Mouse (Mus musculus) liver, embryonic 14.5 days (tissue): ENCODE data around the gene Meis3. TPM values are rescaled to one million over a fixed set of nuclear protein-coding genes. Genes with fewer than 3 reads are reported as not detected.
A peak's percentile ranks its signal among the peaks of the same experiment; 100 is the strongest.

ENCODE experiments used
- ATAC-seq: fragments of 200-750 bp; cut with Nextera tagmentation; 2 replicates; pipeline ENCODE4 v1.8.0; 2017; ENCODE audit warnings: moderate number of reproducible peaks, mild to moderate bottlenecking, moderate library complexity; ENCODE audit not compliant: insufficient read depth
- DNase-seq, 3 experiments: peaks; one replicate each; pipeline ENCODE4 v3.0.0-alpha.2; 2012 to 2013; ENCODE audit warnings: low read depth in 3 of 3, low spot score in 3 of 3
- H3K27ac ChIP-seq: fragments of 300-500 bp; sonication (generic); 2 replicates; pipeline ENCODE4 v1.5.1; 2014; ENCODE audit warnings: moderate library complexity, mild to moderate bottlenecking, control low read depth, inconsistent platforms
- H3K27me3 ChIP-seq: fragments of 300-500 bp; sonication (generic); 2 replicates; pipeline ENCODE4 v1.6.1; 2014; ENCODE audit warnings: mild to moderate bottlenecking, low read length, moderate library complexity; ENCODE audit not compliant: control insufficient read depth, insufficient read depth
- H3K36me3 ChIP-seq: fragments of 300-500 bp; sonication (generic); replicated peaks from 2 replicates; pipeline ENCODE4 v1.6.1; 2014; ENCODE audit warnings: low read depth; ENCODE audit not compliant: control insufficient read depth, insufficient read depth
- H3K4me1 ChIP-seq, 2 experiments: fragments of 200-500 bp in 1 of 2; fragments of 300-500 bp in 1 of 2; sonication (generic) in 1 of 2; replicated peaks; 2 replicates each; pipeline ENCODE4 v1.6.1; 2012 to 2014; ENCODE audit warnings: antibody characterized with exemption in 1 of 2, inconsistent platforms in 1 of 2, low read length in 1 of 2; ENCODE audit not compliant: control insufficient read depth in 2 of 2, insufficient read depth in 2 of 2
- H3K4me2 ChIP-seq: fragments of 300-500 bp; sonication (generic); 2 replicates; pipeline ENCODE4 v1.6.1; 2014; ENCODE audit warnings: low read depth, mild to moderate bottlenecking, control low read depth, moderate library complexity
- H3K4me3 ChIP-seq, 2 experiments: fragments of 200-500 bp in 1 of 2; fragments of 300-500 bp in 1 of 2; sonication (generic) in 1 of 2; 2 replicates each; pipeline ENCODE4 v1.5.1; 2012 to 2014; ENCODE audit warnings: low read depth in 2 of 2, low read length in 2 of 2, mild to moderate bottlenecking in 2 of 2, control low read depth in 1 of 2, inconsistent platforms in 1 of 2, moderate library complexity in 1 of 2; ENCODE audit not compliant: insufficient read depth in 1 of 2
- H3K9ac ChIP-seq: fragments of 300-500 bp; sonication (generic); replicated peaks from 2 replicates; pipeline ENCODE4 v1.6.1; 2014; ENCODE audit warnings: mild to moderate bottlenecking, control low read depth, moderate library complexity
- H3K9me3 ChIP-seq: fragments of 300-500 bp; sonication (generic); 2 replicates; pipeline ENCODE4 v1.6.1; 2016; ENCODE audit warnings: low read length, mixed read lengths; ENCODE audit not compliant: control insufficient read depth
- CTCF ChIP-seq: IDR thresholded peaks from 2 replicates; pipeline ENCODE4 v1.5.1; 2016; ENCODE audit warnings: antibody characterized with exemption, low read depth, control low read depth
- EP300 ChIP-seq: IDR thresholded peaks from 2 replicates; pipeline ENCODE4 v1.6.1; 2016; ENCODE audit warnings: antibody characterized with exemption, low read depth
- WGBS: fragments of 180-500 bp; shearing (Covaris S2); extraction: QIAGEN DNeasy Blood & Tissue Kit; methylation state at CpG from one replicate; pipeline ENCODE4 v1.1.7; 2014; ENCODE audit not compliant: insufficient replicate concordance; 5-methylcytosine and 5-hydroxymethylcytosine counted together
- polyA plus RNA-seq, 2 experiments: library from polyadenylated mRNA; depleted of rRNA in 1 of 2; stranded (reverse) in 1 of 2; unstranded in 1 of 2; fragments of >200 nt; fragmentation: Nextera tagmentation in 1 of 2; extraction: Ambion mirVana in 1 of 2; gene quantifications; 2 replicates each; pipeline versions ENCODE4 v1.2.1 to v1.2.3; 2012 to 2014

Meis3 gene
- polyA plus RNA-seq, 2 experiments: 0.70 to 1.2 TPM

DNA sequence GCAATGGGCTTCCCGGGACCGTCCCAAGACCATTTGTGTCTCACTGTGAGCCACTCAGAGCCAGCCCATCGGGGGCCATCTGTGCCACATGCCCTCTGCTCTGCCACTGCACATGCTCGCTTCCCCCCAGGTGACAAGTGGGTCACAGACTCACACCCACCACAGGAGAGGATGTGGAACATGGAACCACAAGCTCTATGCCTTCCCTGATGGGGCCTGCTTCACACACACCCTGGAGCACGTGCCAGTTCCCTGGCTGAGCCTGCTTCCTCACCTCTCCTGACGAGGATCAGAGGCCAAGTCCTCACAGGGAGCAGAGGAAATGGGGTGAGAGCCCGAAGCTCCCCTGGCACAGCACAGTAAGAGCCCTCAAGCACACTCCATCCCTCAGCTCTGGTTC, 32.2 kb downstream of the Meis3 start:
- no peak overlapping the region for H3K4me2 ChIP-seq
- no peak for ATAC-seq
- H3K9ac ChIP-seq: no peak overlapping the region
- no peaks in the 10 kb centered on the region; a peak in 1 of 4 replicates for H3K4me1 ChIP-seq
- WGBS: 69% methylated on average over 7 of the region's 7 CpGs
- no peaks in the 10 kb centered on the region for H3K36me3 ChIP-seq
- TF ChIP-seq CTCF (no peak), EP300 (no peak)
- H3K27me3 ChIP-seq: no peaks in the 10 kb centered on the region
- H3K27ac ChIP-seq: no peak overlapping the region
- DNase-seq: no peak
- H3K9me3 ChIP-seq: no peaks in the 10 kb centered on the region
- H3K4me3 ChIP-seq: no peak overlapping the region

DNA sequence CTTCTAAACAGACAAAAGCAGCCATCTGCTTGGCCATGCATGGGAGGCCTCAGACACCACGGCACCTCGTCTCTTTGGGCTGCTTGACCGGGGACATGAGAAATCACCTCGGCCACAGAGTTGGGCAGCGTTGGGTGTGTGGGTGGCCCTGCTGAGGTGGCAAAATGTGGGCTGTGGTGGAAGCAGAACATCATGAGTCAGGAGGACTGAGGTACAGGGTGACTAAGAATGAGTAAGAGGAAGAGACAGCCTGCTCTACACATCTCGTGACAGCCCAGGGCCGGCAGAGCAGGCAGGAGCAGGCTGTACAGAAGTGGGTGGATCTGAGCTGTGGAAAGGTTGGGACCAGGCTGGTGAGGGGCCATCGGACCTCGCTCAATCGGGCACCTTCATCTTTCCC, 32.6 kb downstream of the Meis3 start:
- Histone ChIP-seq H3K4me2 (no peak overlapping the region), H3K27me3 (no peaks in the 10 kb centered on the region), H3K4me3 (no peak overlapping the region), H3K9me3 (no peaks in the 10 kb centered on the region), H3K4me1 (no peaks in the 10 kb centered on the region; a peak in 1 of 4 replicates), H3K27ac (no peak overlapping the region), H3K36me3 (no peaks in the 10 kb centered on the region), H3K9ac (no peak overlapping the region)
- TF ChIP-seq CTCF (no peak), EP300 (no peak)
- DNase-seq: peak in 1 of 3 experiments; percentile 14
- no peak; the same call in 1 of the 2 replicates for ATAC-seq
- WGBS: 76% methylated on average over 10 of the region's 10 CpGs

DNA sequence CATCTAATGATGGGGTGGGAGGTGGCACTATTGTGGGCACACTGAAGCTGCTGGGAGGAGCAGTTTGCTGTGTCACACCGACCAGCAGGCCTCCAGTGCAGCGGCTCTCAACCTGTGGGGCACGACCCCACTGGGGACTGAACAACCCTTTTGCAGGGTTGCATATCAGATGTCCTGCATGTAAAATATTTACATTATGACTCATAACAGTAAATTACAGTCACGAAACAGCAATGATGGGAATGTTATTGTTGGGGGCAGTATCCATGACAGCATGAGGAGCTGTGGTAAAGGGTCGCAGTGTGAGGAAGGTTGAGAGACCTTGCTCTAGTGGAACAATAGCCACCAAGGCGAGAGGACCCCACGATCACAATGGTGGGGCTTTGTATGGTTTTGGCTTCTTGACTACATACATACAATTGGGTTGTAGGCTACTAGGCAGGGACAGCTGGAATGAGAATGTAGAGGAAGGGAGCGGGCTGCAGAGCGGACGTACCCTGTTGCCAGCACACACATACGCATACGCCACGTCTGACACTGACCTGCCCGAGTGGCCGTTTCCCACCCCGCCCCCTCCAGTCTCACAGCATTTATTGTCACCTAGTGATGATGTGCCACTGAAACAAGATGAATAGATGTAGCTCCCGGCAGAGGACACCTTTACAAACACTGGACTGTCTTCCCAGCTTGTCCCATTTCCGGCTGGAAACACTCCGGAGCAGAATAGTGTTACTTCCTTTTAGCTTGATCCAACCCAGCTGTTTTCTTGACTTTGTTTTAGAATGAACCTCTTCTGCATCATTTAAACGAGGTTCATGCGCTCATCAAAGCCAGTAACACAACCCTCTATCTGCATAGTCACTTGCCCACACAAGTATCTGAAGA, 34.1 kb downstream of the Meis3 start:
- no peak for ATAC-seq

DNA sequence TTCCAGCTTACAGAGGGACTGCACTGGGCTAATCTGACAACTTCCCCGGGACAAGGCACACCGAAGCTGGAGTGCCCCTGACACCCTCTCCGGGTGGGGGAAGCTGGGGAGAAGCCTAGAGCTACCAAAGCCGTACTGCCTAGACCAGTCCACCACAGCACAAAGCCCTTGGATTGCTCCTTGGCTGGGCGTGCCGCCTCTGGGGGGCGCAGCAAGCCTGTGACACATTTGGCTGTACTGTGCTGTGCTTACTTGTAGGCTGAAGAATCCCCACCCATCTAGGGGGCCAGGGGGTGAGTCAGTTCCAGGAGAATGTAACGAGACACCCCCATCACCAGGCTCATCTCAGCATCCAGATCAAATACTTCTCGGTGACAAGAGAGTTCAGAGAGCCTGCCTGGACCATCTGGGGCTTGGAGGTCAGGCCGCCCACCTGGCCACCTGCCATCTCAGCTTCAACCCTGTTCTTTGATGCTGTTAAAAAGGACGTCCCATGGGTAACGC, 36.0 kb downstream of the Meis3 start:
- H3K4me1 ChIP-seq: no peaks in the 10 kb centered on the region; a peak in 1 of 4 replicates
- no peak overlapping the region for H3K9ac ChIP-seq
- ATAC-seq (no peak), DNase-seq (no peak)
- no peak overlapping the region for H3K27ac ChIP-seq
- 69% methylated on average over 12 of the region's 12 CpGs for WGBS
- no peak overlapping the region for H3K4me3 ChIP-seq
- TF ChIP-seq CTCF (peak; percentile 65), EP300 (no peak)
- H3K9me3 ChIP-seq: no peaks in the 10 kb centered on the region
- H3K27me3 ChIP-seq: no peaks in the 10 kb centered on the region
- H3K36me3 ChIP-seq: no peaks in the 10 kb centered on the region
- H3K4me2 ChIP-seq: no peak overlapping the region

More for the DNA sequence above, 34.1 kb downstream of the Meis3 start:
- Histone ChIP-seq H3K27me3 (no peaks in the 10 kb centered on the region), H3K36me3 (no peaks in the 10 kb centered on the region), H3K9ac (no peak overlapping the region), H3K9me3 (no peaks in the 10 kb centered on the region), H3K4me3 (no peak overlapping the region), H3K27ac (no peak overlapping the region), H3K4me2 (no peak overlapping the region), H3K4me1 (no peaks in the 10 kb centered on the region; a peak in 1 of 4 replicates)
- TF ChIP-seq CTCF: no peak
- no peak for DNase-seq
- WGBS: 78% methylated on average over 21 of the region's 21 CpGs

DNA sequence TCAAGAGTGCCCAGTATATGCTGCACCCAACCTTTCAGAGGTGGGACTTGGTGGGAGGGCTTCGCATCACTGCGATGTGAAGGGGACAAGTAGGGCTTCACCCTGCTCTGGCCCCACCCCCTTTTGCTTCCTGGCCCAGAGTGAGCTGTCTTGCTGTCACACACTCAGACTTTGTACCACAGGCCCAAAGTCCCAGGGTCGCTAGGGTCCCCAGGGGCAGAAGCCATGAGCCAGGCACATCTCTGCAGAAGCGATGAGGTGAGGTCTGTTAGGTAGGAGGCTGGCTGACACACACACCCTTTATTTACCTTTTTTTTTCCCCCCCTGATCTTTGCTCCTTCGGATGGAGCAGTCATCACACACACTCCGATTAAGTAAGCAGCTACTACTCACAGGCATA, 38.3 kb downstream of the Meis3 start:
- H3K27ac ChIP-seq: no peak overlapping the region
- no peak overlapping the region for H3K4me3 ChIP-seq
- peak; percentile 46 for ATAC-seq
- no peaks in the 10 kb centered on the region for H3K9me3 ChIP-seq
- H3K9ac ChIP-seq: no peak overlapping the region
- WGBS: 74% methylated on average over 6 of the region's 6 CpGs
- no peak overlapping the region for H3K4me2 ChIP-seq
- no peaks in the 10 kb centered on the region for H3K27me3 ChIP-seq
- no peaks in the 10 kb centered on the region for H3K36me3 ChIP-seq
- TF ChIP-seq CTCF (no peak), EP300 (no peak)
- H3K4me1 ChIP-seq: no peaks in the 10 kb centered on the region; a peak in 1 of 4 replicates
- DNase-seq: no peak
